Mouse (Mus musculus) intestine, embryonic 14.5 days (tissue): ENCODE measurements around the gene Rad18. TPM values are rescaled to one million over a fixed set of nuclear protein-coding genes. Genes with fewer than 3 reads are reported as not detected.

ENCODE experiments used
- ATAC-seq: fragments of 200-750 bp; cut with Nextera tagmentation; replicated peaks from 2 replicates; pipeline ENCODE4 v1.8.0; 2017; ENCODE audit warnings: low read depth, moderate number of reproducible peaks, moderate TSS enrichment, moderate library complexity; ENCODE audit not compliant: low FRiP score, low TSS enrichment
- DNase-seq: peaks from one replicate; pipeline ENCODE4 v3.0.0-alpha.2; 2018; ENCODE audit warnings: low spot score
- H3K27ac ChIP-seq: fragments of 300-500 bp; sonication (generic); 2 replicates; pipeline ENCODE4 v1.5.1; 2014; ENCODE audit warnings: low read depth, mild to moderate bottlenecking, control low read depth
- H3K27me3 ChIP-seq: fragments of 300-500 bp; sonication (generic); replicated peaks from 2 replicates; pipeline ENCODE4 v1.6.1; 2014; ENCODE audit warnings: low read length, control low read depth; ENCODE audit not compliant: control insufficient read depth, insufficient read depth
- H3K36me3 ChIP-seq: fragments of 300-500 bp; sonication (generic); 2 replicates; pipeline ENCODE4 v1.6.1; 2014; ENCODE audit warnings: low read length, control low read depth; ENCODE audit not compliant: control insufficient read depth, insufficient read depth
- H3K4me1 ChIP-seq: fragments of 300-500 bp; sonication (generic); replicated peaks from 2 replicates; pipeline ENCODE4 v1.6.1; 2014; ENCODE audit warnings: low read length, control low read depth, mixed read lengths; ENCODE audit not compliant: control insufficient read depth, insufficient read depth
- H3K4me2 ChIP-seq: fragments of 300-500 bp; sonication (generic); 2 replicates; pipeline ENCODE4 v1.6.1; 2014; ENCODE audit warnings: low read length
- H3K4me3 ChIP-seq: fragments of 300-500 bp; sonication (generic); 2 replicates; pipeline ENCODE4 v1.5.1; 2014; ENCODE audit warnings: low read depth, low read length, control low read depth, mixed read lengths
- H3K9ac ChIP-seq: fragments of 300-500 bp; sonication (generic); 2 replicates; pipeline ENCODE4 v1.6.1; 2014; ENCODE audit warnings: mild to moderate bottlenecking, low read length
- H3K9me3 ChIP-seq: fragments of 300-500 bp; sonication (generic); 2 replicates; pipeline ENCODE4 v1.6.1; 2016; ENCODE audit warnings: low read length, control low read depth; ENCODE audit not compliant: control insufficient read depth
- WGBS: fragments of 180-500 bp; shearing (Covaris S2); extraction: QIAGEN DNeasy Blood & Tissue Kit; methylation state at CpG from one replicate; pipeline ENCODE4 v1.1.7; 2014; 5-methylcytosine and 5-hydroxymethylcytosine counted together
- polyA plus RNA-seq: library from polyadenylated mRNA; unstranded; fragments of >200 nt; fragmentation: Nextera tagmentation; extraction: Ambion mirVana; gene quantifications from 2 replicates; pipeline ENCODE4 v1.2.1, GENCODE M21; 2014

The Rad18 gene
- polyA plus RNA-seq, 1 experiment from 2014 or later: 36.4 TPM

GRCm38 (mm10) chr6:112582022-112582421 is 114.5 kb downstream of the Rad18 start:
- Histone ChIP-seq H3K9ac (no peak overlapping the region), H3K27ac (no peak overlapping the region), H3K9me3 (no peaks in the 10 kb centered on the region), H3K4me1 (no peaks in the 10 kb centered on the region), H3K4me3 (no peak overlapping the region), H3K4me2 (no peak overlapping the region), H3K27me3 (no peaks in the 10 kb centered on the region), H3K36me3 (no peaks in the 10 kb centered on the region)
- WGBS: 72% methylated on average over 4 of the region's 4 CpGs
- DNase-seq (no peak), ATAC-seq (no peak)

- DNase-seq (no peak), ATAC-seq (no peak)
- 67% methylated on average over 5 of the region's 5 CpGs for WGBS
- no peaks in the 10 kb centered on the region for H3K27me3 ChIP-seq
- no peak overlapping the region for H3K27ac ChIP-seq
- no peak overlapping the region for H3K4me2 ChIP-seq
- H3K9ac ChIP-seq: no peak overlapping the region
- H3K36me3 ChIP-seq: no peaks in the 10 kb centered on the region
- no peaks in the 10 kb centered on the region for H3K9me3 ChIP-seq
- H3K4me3 ChIP-seq: no peak overlapping the region
- H3K4me1 ChIP-seq: no peaks in the 10 kb centered on the region
These were observed 119.3 kb downstream of the Rad18 start for GRCm38 (mm10) chr6:112577198-112577597.

- WGBS: 68% methylated on average over 3 of the region's 3 CpGs
- no peak overlapping the region for H3K4me3 ChIP-seq
These were observed 121.9 kb downstream of the Rad18 start for GRCm38 (mm10) chr6:112574558-112574957.

GRCm38 (mm10) chr6:112570413-112570812 is 126.1 kb downstream of the Rad18 start:
- H3K4me1 ChIP-seq: no peaks in the 10 kb centered on the region
- no peak overlapping the region for H3K4me2 ChIP-seq
- no peaks in the 10 kb centered on the region for H3K36me3 ChIP-seq
- H3K9ac ChIP-seq: no peak overlapping the region
- H3K4me3 ChIP-seq: no peak overlapping the region
- ATAC-seq (no peak), DNase-seq (no peak)
- WGBS: 64% methylated on average over 1 of the region's 1 CpGs
- no peaks in the 10 kb centered on the region for H3K27me3 ChIP-seq
- no peaks in the 10 kb centered on the region for H3K9me3 ChIP-seq
- H3K27ac ChIP-seq: no peak overlapping the region

More at GRCm38 (mm10) chr6:112574558-112574957, 121.9 kb downstream of the Rad18 start:
- H3K4me1 ChIP-seq: no peaks in the 10 kb centered on the region
- ATAC-seq (no peak), DNase-seq (no peak)
- no peak overlapping the region for H3K4me2 ChIP-seq
- H3K9ac ChIP-seq: no peak overlapping the region
- no peaks in the 10 kb centered on the region for H3K36me3 ChIP-seq
- H3K27ac ChIP-seq: no peak overlapping the region
- no peaks in the 10 kb centered on the region for H3K27me3 ChIP-seq
- no peaks in the 10 kb centered on the region for H3K9me3 ChIP-seq

Other genes starting within 250 kb of the Rad18 start
- gene Cav3, start 237.2 kb downstream of the Rad18 start, polyA plus RNA-seq: 0.47 and 0.51 TPM in 2 replicates
- gene Oxtr, start 206.7 kb downstream of the Rad18 start, polyA plus RNA-seq: 0.24 and 0.39 TPM in 2 replicates